In genomic region chr14:23390161-23390560, GRCm38 (mm10) we compare ENCODE assay signal across 25 mouse cellular contexts.
DNase-seq lines count a peak whose midpoint lies in the region; ATAC-seq and TF ChIP-seq lines count a peak whose summit lies in the region.
"Had no signal": no experiment of that assay in that cellular context is flagged by ENCODE, and none has a peak within 500 bp of the region (broad histone marks: within the 10 kb centered on the region; RNA-seq: fewer than 3 reads in every experiment).

No protein-coding gene starts in this region.

- TF ChIP-seq POLR2A in cerebellum, adult 2 months (IDR thresholded peaks at IDR 0.05; ENCODE audit: borderline replicate concordance, insufficient read depth, low read length): no peak

- no peak overlapping the region for H3K27ac ChIP-seq in neural tube, embryonic 12.5 days
- H3K27ac ChIP-seq in neural tube, embryonic 15.5 days (replicated peaks): no peak overlapping the region
- peak overlapping the region; percentile 65; the same call in 1 of the 2 replicates for H3K27ac ChIP-seq in limb, embryonic 10.5 days
- peak overlapping the region; percentile 38; the same call in 1 of the 2 replicates for H3K27ac ChIP-seq in limb, embryonic 15.5 days
- H3K27ac ChIP-seq in cerebellum, adult 2 months (ENCODE audit: insufficient read depth, low read length): no peak overlapping the region
- H3K27ac ChIP-seq: hindbrain, embryonic 13.5 days; kidney, embryonic 15.5 days; liver, embryonic 15.5 days; midbrain, embryonic 15.5 days; stomach, embryonic 15.5 days had no signal

- ATAC-seq in neural tube, embryonic 12.5 days (ENCODE audit: low FRiP score, low read depth): no peak
- ATAC-seq in neural tube, embryonic 15.5 days (ENCODE audit: low FRiP score): no peak
- ATAC-seq in limb, embryonic 15.5 days (ENCODE audit: insufficient number of reproducible peaks, low FRiP score, low TSS enrichment, low read depth): no peak
- ATAC-seq: forebrain, postnatal 0 days; midbrain, embryonic 15.5 days had no signal

- H3K4me2 ChIP-seq in neural tube, embryonic 12.5 days (replicated peaks): 0 out of 2 replicates have a peak overlapping the region, but pooled peaks have one; percentile 8
- H3K4me2 ChIP-seq in neural tube, embryonic 15.5 days: no peak overlapping the region
- 0 out of 2 replicates have a peak overlapping the region, but pooled peaks have one; percentile 7 for H3K4me2 ChIP-seq in limb, embryonic 15.5 days
- H3K4me2 ChIP-seq: heart, embryonic 12.5 days; hindbrain, embryonic 13.5 days; kidney, embryonic 15.5 days; liver, embryonic 15.5 days; midbrain, embryonic 15.5 days; stomach, embryonic 15.5 days had no signal

- no peak for TF ChIP-seq CTCF in cerebellum, adult 2 months (IDR thresholded peaks at IDR 0.05; ENCODE audit: borderline replicate concordance, insufficient read depth, low read depth, low read length)

- DNase-seq in embryo, embryonic 11 days: peak; percentile 31
- DNase-seq in embryo, embryonic 10 days (ENCODE audit: low spot score): no peak
- peak; percentile 63 for DNase-seq in limb, embryonic 10.5 days (ENCODE audit: low spot score)
- no peak for DNase-seq in cerebellum, adult 2 months
- no peak for DNase-seq in kidney, adult 9 months
- DNase-seq: adrenal gland, postnatal 10 days; cerebellum, adult 9-10 months; cerebellum, postnatal 36 days; forebrain, postnatal 0 days; gastrocnemius, postnatal 10 days; heart, postnatal 4 days; kidney, adult 11 months; lung, embryonic 14.5 days; lung, postnatal 14 days had no signal

- H3K9ac ChIP-seq in neural tube, embryonic 12.5 days: no peak overlapping the region
- H3K9ac ChIP-seq in neural tube, embryonic 15.5 days (replicated peaks): no peak overlapping the region
- H3K9ac ChIP-seq in limb, embryonic 15.5 days: no peak overlapping the region
- H3K9ac ChIP-seq: forebrain, postnatal 0 days; heart, embryonic 12.5 days; hindbrain, embryonic 13.5 days; kidney, embryonic 15.5 days; liver, embryonic 15.5 days; lung, embryonic 14.5 days; midbrain, embryonic 15.5 days; stomach, embryonic 15.5 days had no signal

- no peaks in the 10 kb centered on the region for H3K27me3 ChIP-seq in neural tube, embryonic 12.5 days (replicated peaks)
- H3K27me3 ChIP-seq in neural tube, embryonic 15.5 days (replicated peaks): no peaks in the 10 kb centered on the region
- H3K27me3 ChIP-seq in limb, embryonic 10.5 days (ENCODE audit: low read depth, poor library complexity, severe bottlenecking): peaks cover 17% of the 10 kb centered on the region; the same call in 1 of the 2 replicates
- no peaks in the 10 kb centered on the region; the same call in 1 of the 2 replicates for H3K27me3 ChIP-seq in limb, embryonic 15.5 days
- no peaks in the 10 kb centered on the region for H3K27me3 ChIP-seq in cerebellum, adult 2 months (ENCODE audit: control insufficient read depth, insufficient read depth, low read length)
- H3K27me3 ChIP-seq: CH12.LX; heart, embryonic 12.5 days; hindbrain, embryonic 13.5 days; kidney, embryonic 15.5 days; liver, embryonic 15.5 days; midbrain, embryonic 15.5 days; stomach, embryonic 15.5 days had no signal

- no peaks in the 10 kb centered on the region for H3K36me3 ChIP-seq in neural tube, embryonic 12.5 days
- no peaks in the 10 kb centered on the region for H3K36me3 ChIP-seq in neural tube, embryonic 15.5 days
- H3K36me3 ChIP-seq in limb, embryonic 10.5 days: no peaks in the 10 kb centered on the region
- H3K36me3 ChIP-seq in limb, embryonic 15.5 days: no peaks in the 10 kb centered on the region
- H3K36me3 ChIP-seq: heart, embryonic 12.5 days; hindbrain, embryonic 13.5 days; kidney, embryonic 15.5 days; liver, embryonic 15.5 days; midbrain, embryonic 15.5 days; stomach, embryonic 15.5 days had no signal

- H3K4me1 ChIP-seq in neural tube, embryonic 12.5 days: no peaks in the 10 kb centered on the region
- H3K4me1 ChIP-seq in neural tube, embryonic 15.5 days: peaks cover 7% of the 10 kb centered on the region
- peaks cover 66% of the 10 kb centered on the region for H3K4me1 ChIP-seq in limb, embryonic 10.5 days
- H3K4me1 ChIP-seq in limb, embryonic 15.5 days: peaks cover 10% of the 10 kb centered on the region
- H3K4me1 ChIP-seq in cerebellum, adult 2 months (ENCODE audit: control insufficient read depth, insufficient read depth, low read length): no peaks in the 10 kb centered on the region
- H3K4me1 ChIP-seq: liver, embryonic 15.5 days; stomach, embryonic 15.5 days had no signal

- 58% methylated on average over 4 of the region's 4 CpGs for WGBS in neural tube, embryonic 12.5 days
- 50% methylated on average over 4 of the region's 4 CpGs for WGBS in neural tube, embryonic 15.5 days
- 20% methylated on average over 4 of the region's 4 CpGs for WGBS in limb, embryonic 10.5 days
- 16% methylated on average over 4 of the region's 4 CpGs for WGBS in limb, embryonic 15.5 days
- 68% methylated on average over 4 of the region's 4 CpGs for WGBS in cerebellum, adult 2 months

- H3K9me3 ChIP-seq in neural tube, embryonic 12.5 days: no peaks in the 10 kb centered on the region
- H3K9me3 ChIP-seq in neural tube, embryonic 15.5 days (replicated peaks): no peaks in the 10 kb centered on the region
- H3K9me3 ChIP-seq in limb, embryonic 10.5 days (replicated peaks): no peaks in the 10 kb centered on the region
- H3K9me3 ChIP-seq in limb, embryonic 15.5 days: no peaks in the 10 kb centered on the region
- H3K9me3 ChIP-seq: heart, embryonic 12.5 days; hindbrain, embryonic 13.5 days; kidney, embryonic 15.5 days; liver, embryonic 15.5 days; midbrain, embryonic 15.5 days; stomach, embryonic 15.5 days had no signal

- no peak overlapping the region for H3K4me3 ChIP-seq in neural tube, embryonic 12.5 days
- no peak overlapping the region for H3K4me3 ChIP-seq in neural tube, embryonic 15.5 days (replicated peaks)
- no peak overlapping the region for H3K4me3 ChIP-seq in limb, embryonic 10.5 days
- H3K4me3 ChIP-seq in limb, embryonic 15.5 days: no peak overlapping the region
- H3K4me3 ChIP-seq in cerebellum, adult 2 months (replicated peaks; ENCODE audit: insufficient read depth, low read depth, low read length): no peak overlapping the region
- H3K4me3 ChIP-seq: erythroblast, embryonic 14.5 days; heart, embryonic 12.5 days; hindbrain, embryonic 13.5 days; kidney, embryonic 15.5 days; liver, embryonic 15.5 days; midbrain, embryonic 15.5 days; stomach, embryonic 15.5 days had no signal

Comparison
In these comparisons a context has a peak if more than half of its experiments do, and no peak if none do; other contexts are left out.
1. DNase-seq: peak in embryo, embryonic 11 days (single experiment) and limb, embryonic 10.5 days (single experiment); none in embryo, embryonic 10 days (single experiment), cerebellum, adult 2 months (0 of 2) and kidney, adult 9 months (single experiment).
2. H3K27ac ChIP-seq: peak in limb, embryonic 10.5 days (single experiment) and limb, embryonic 15.5 days (single experiment); none in neural tube, embryonic 12.5 days (single experiment), neural tube, embryonic 15.5 days (single experiment) and cerebellum, adult 2 months (single experiment).